Mouse (Mus musculus): Measurements from ENCODE around the gene Papss2.
"Not testable (repeated sequence)": the region's sequence is repeated elsewhere in the genome, so short reads cannot be mapped to it uniquely, and the experiment has no call there.

Gene Papss2

GRCm38 (mm10) chr19:32638276-32638903 is 42.8 kb downstream of the Papss2 start:
- no peak for DNase-seq (ENCODE audit: low read depth, low spot score)

GRCm38 (mm10) chr19:32641535-32641934 is 45.9 kb downstream of the Papss2 start:
- DNase-seq (ENCODE audit: low read depth, low spot score), result no peak

GRCm38 (mm10) chr19:32641995-32642394 is 46.4 kb downstream of the Papss2 start:
- no peak for DNase-seq (ENCODE audit: low read depth, low spot score)

- DNase-seq (ENCODE audit: low read depth, low spot score), result no peak
Observed at GRCm38 (mm10) chr19:32643642-32644041, 48.1 kb downstream of the Papss2 start.

- no peak for DNase-seq (ENCODE audit: low read depth, low spot score)
Observed at GRCm38 (mm10) chr19:32645939-32646338, 50.3 kb downstream of the Papss2 start.

GRCm38 (mm10) chr19:32646382-32646781 is 50.8 kb downstream of the Papss2 start:
- no peak for DNase-seq (ENCODE audit: low read depth, low spot score)

- no peak for DNase-seq (ENCODE audit: low read depth, low spot score)
Observed at GRCm38 (mm10) chr19:32648019-32648571, 52.5 kb downstream of the Papss2 start.

GRCm38 (mm10) chr19:32651046-32651445 is 55.5 kb downstream of the Papss2 start:
- DNase-seq (ENCODE audit: low read depth, low spot score), result no peak

- DNase-seq (ENCODE audit: low read depth, low spot score), result no peak
Observed at GRCm38 (mm10) chr19:32653122-32653521, 57.5 kb downstream of the Papss2 start.

- no peak for DNase-seq (ENCODE audit: low read depth, low spot score)
Observed at GRCm38 (mm10) chr19:32653630-32654362, 58.2 kb downstream of the Papss2 start.

GRCm38 (mm10) chr19:32659346-32659745 is 63.8 kb downstream of the Papss2 start:
- no peak for DNase-seq (ENCODE audit: low read depth, low spot score)

- no peak for DNase-seq (ENCODE audit: low read depth, low spot score)
Observed at GRCm38 (mm10) chr19:32662936-32663335, 67.3 kb downstream of the Papss2 start.

GRCm38 (mm10) chr19:32665243-32665642 is 69.7 kb downstream of the Papss2 start:
- no peak for DNase-seq (ENCODE audit: low read depth, low spot score)

- not testable (repeated sequence) for DNase-seq (ENCODE audit: low read depth, low spot score)
Observed at GRCm38 (mm10) chr19:32667830-32668229, 72.2 kb downstream of the Papss2 start.

GRCm38 (mm10) chr19:32675766-32676165 is 80.2 kb downstream of the Papss2 start:
- DNase-seq (ENCODE audit: low read depth, low spot score), result no peak

GRCm38 (mm10) chr19:32680894-32681293 is 85.3 kb downstream of the Papss2 start:
- peak; percentile 35 for DNase-seq (ENCODE audit: low read depth, low spot score)

- DNase-seq (ENCODE audit: low read depth, low spot score), result no peak
Observed at GRCm38 (mm10) chr19:32683081-32683480, 87.5 kb downstream of the Papss2 start.

GRCm38 (mm10) chr19:32687721-32688120 is 92.1 kb downstream of the Papss2 start:
- DNase-seq (ENCODE audit: low read depth, low spot score), result no peak

GRCm38 (mm10) chr19:32688227-32688626 is 92.6 kb downstream of the Papss2 start:
- DNase-seq (ENCODE audit: low read depth, low spot score), result not testable (repeated sequence)

- DNase-seq (ENCODE audit: low read depth, low spot score), result peak; percentile 69
Observed at GRCm38 (mm10) chr19:32689724-32690123, 94.1 kb downstream of the Papss2 start.

- no peak for DNase-seq (ENCODE audit: low read depth, low spot score)
Observed at GRCm38 (mm10) chr19:32696674-32697073, 101.1 kb downstream of the Papss2 start.

GRCm38 (mm10) chr19:32702191-32702590 is 106.6 kb downstream of the Papss2 start:
- DNase-seq (ENCODE audit: low read depth, low spot score), result no peak

GRCm38 (mm10) chr19:32708996-32709395 is 113.4 kb downstream of the Papss2 start:
- DNase-seq (ENCODE audit: low read depth, low spot score), result no peak
